Mouse (Mus musculus): ENCODE results near the gene Sel1l.
"Not testable (repeated sequence)": the region's sequence is repeated elsewhere in the genome, so short reads cannot be mapped to it uniquely, and the experiment has no call there.

The Sel1l gene

GRCm38 (mm10) chr12:91815552-91815951, 33.4 kb downstream of the Sel1l start:
- no peak for DNase-seq

GRCm38 (mm10) chr12:91808911-91809310, 40.0 kb downstream of the Sel1l start:
- no peak for DNase-seq

GRCm38 (mm10) chr12:91807761-91808160, 41.2 kb downstream of the Sel1l start:
- no peak for DNase-seq

- DNase-seq = no peak
These were observed 41.9 kb downstream of the Sel1l start for GRCm38 (mm10) chr12:91807095-91807494.

GRCm38 (mm10) chr12:91804262-91804661, 44.7 kb downstream of the Sel1l start:
- no peak for DNase-seq

GRCm38 (mm10) chr12:91803207-91803932, 45.6 kb downstream of the Sel1l start:
- DNase-seq = no peak

- DNase-seq = no peak
These were observed 46.3 kb downstream of the Sel1l start for GRCm38 (mm10) chr12:91802586-91803206.

- no peak for DNase-seq
These were observed 48.0 kb downstream of the Sel1l start for GRCm38 (mm10) chr12:91800861-91801385.

- no peak for DNase-seq
These were observed 49.1 kb downstream of the Sel1l start for GRCm38 (mm10) chr12:91799821-91800335.

GRCm38 (mm10) chr12:91799379-91799773, 49.6 kb downstream of the Sel1l start:
- DNase-seq = no peak

- peak; percentile 23 for DNase-seq
These were observed 50.1 kb downstream of the Sel1l start for GRCm38 (mm10) chr12:91798720-91799378.

GRCm38 (mm10) chr12:91796774-91797173, 52.2 kb downstream of the Sel1l start:
- DNase-seq = no peak

GRCm38 (mm10) chr12:91793266-91793665, 55.7 kb downstream of the Sel1l start:
- no peak for DNase-seq

GRCm38 (mm10) chr12:91791822-91792221, 57.1 kb downstream of the Sel1l start:
- DNase-seq = no peak

- DNase-seq = peak; percentile 68
These were observed 59.2 kb downstream of the Sel1l start for GRCm38 (mm10) chr12:91789801-91790200.

GRCm38 (mm10) chr12:91788446-91788845, 60.5 kb downstream of the Sel1l start:
- not testable (repeated sequence) for DNase-seq

GRCm38 (mm10) chr12:91787959-91788437, 61.0 kb downstream of the Sel1l start, which contains the start of gene Ston2:
Ston2 (minus strand) TSS chr12:91788387.
- DNase-seq = no peak

GRCm38 (mm10) chr12:91786355-91786754, 62.6 kb downstream of the Sel1l start:
- DNase-seq = no peak

GRCm38 (mm10) chr12:91781432-91781831, 67.5 kb downstream of the Sel1l start:
- no peak for DNase-seq

- no peak for DNase-seq
These were observed 68.4 kb downstream of the Sel1l start for GRCm38 (mm10) chr12:91780531-91780930.

- peak; percentile 88 for DNase-seq
These were observed 70.0 kb downstream of the Sel1l start for GRCm38 (mm10) chr12:91779004-91779365.

GRCm38 (mm10) chr12:91778211-91779003, 70.5 kb downstream of the Sel1l start:
- peak; percentile 35 for DNase-seq
